Comparison of ENCODE assay signal across 8 mouse cellular contexts in the genomic region with DNA sequence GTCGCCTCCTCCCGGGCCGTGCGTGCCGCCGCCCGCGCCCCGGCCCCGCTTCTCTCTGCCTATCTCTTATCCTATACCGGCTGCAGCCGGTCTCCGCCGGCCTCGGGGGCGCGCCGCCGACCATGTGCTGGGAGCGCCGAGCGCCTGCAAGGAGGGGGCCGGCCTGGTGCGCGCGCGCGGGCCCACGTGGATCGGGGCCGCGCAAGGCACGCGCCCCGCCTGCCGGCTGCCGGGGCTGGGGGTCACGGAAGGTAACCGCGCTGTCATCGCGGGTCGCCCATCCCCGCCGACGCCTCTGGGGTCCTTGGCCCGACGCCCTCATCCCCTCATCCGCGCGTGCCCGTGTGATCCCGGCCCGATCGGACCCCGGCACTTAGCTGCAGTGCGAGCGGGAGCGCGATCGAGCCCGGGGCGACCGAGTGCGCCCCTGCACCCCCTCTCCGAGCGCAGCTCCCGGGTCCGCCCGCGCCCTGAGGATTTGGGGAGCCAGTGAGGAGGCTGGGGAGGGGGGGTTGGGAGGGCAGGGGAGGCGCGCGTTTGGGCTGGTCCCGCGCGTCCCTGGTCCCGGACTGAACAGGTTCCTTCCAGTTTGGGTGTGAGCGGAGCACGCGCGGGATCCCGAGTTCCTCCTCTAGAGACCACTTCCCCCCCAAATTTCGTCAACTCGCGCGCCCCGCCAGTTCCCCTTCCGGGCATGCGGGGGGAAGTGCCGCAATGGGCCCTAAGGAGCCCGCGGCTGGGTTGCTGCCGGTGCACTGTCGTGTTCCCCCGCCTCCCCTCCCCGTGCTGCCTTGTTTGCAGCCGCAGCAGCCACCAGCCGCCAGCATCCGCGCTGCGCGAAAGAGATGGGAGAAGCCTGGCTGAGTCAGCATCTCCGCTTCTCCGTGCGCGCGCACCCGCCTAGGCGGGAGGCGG. TPM values are rescaled to one million over a fixed set of nuclear protein-coding genes. Genes with fewer than 3 reads are reported as not detected.
DNase-seq lines count a peak whose midpoint lies in the region; ATAC-seq lines count a peak whose summit lies in the region.

A gene (plus strand): TSS at position 204 of the 915 bp plus-strand sequence.
A gene (minus strand): TSS at position 428 of the 915 bp plus-strand sequence.

- H3K9ac ChIP-seq in hindbrain, embryonic 12.5 days: peak within 1 kb of the TSS; percentile 91

- no peaks in the 10 kb centered on the region for H3K36me3 ChIP-seq in hindbrain, embryonic 12.5 days

- ATAC-seq in hindbrain, embryonic 12.5 days (ENCODE audit: low FRiP score): peak; percentile 86

- H3K4me1 ChIP-seq in hindbrain, embryonic 12.5 days: peaks cover 36% of the 10 kb centered on the region

- no peaks in the 10 kb centered on the region for H3K9me3 ChIP-seq in hindbrain, embryonic 12.5 days (replicated peaks)

- peak within 1 kb of the TSS; percentile 90 for H3K27ac ChIP-seq in hindbrain, embryonic 12.5 days

- 0% methylated on average over 79 of the region's 111 CpGs for WGBS in hindbrain, embryonic 12.5 days

- peak within 1 kb of the TSS; percentile 68 for H3K4me2 ChIP-seq in hindbrain, embryonic 12.5 days (replicated peaks)

- H3K4me3 ChIP-seq in hindbrain, embryonic 12.5 days: peak within 1 kb of the TSS; percentile 75

- no peaks in the 10 kb centered on the region; the same call in 1 of the 2 replicates for H3K27me3 ChIP-seq in hindbrain, embryonic 12.5 days

- DNase-seq in NIH3T3 (ENCODE audit: low read depth): peak; percentile 63
- peak; percentile 91 for DNase-seq in cerebellum, adult 9-11 months
- DNase-seq in frontal cortex, postnatal 10 days (ENCODE audit: low spot score in 2 of 2): peak; percentile 83 to 85
- DNase-seq in layer of hippocampus, postnatal 25 days (ENCODE audit: extremely low spot score in 1 of 2, low spot score in 1 of 2): peak; percentile 65 to 70
- peak; percentile 68 for DNase-seq in lung, postnatal 14 days
- DNase-seq in ovary, postnatal 36 days (ENCODE audit: low spot score): peak; percentile 81
- DNase-seq in thymus, postnatal 14 days: peak; percentile 96

RNA-seq across cellular contexts. Expression of the first gene that starts in this region (rescaled TPM):
- 4.7 and 5.9 TPM in 2 replicates for polyA plus RNA-seq in hindbrain, embryonic 12.5 days (2016; fragmentation: Nextera tagmentation; extraction: Ambion mirVana)
- total RNA-seq in layer of hippocampus, postnatal 25 days (2021): 10 to 100 TPM; 11.4 to 12.3 TPM

RNA-seq across cellular contexts. Expression of the second gene that starts in this region (rescaled TPM):
- 4.0 and 4.6 TPM in 2 replicates for polyA plus RNA-seq in hindbrain, embryonic 12.5 days (2016; fragmentation: Nextera tagmentation; extraction: Ambion mirVana)
- 10 to 100 TPM in 1 of 2 experiments, 1 to 10 TPM in 1; 7.7 to 11.4 TPM for total RNA-seq in layer of hippocampus, postnatal 25 days (2021)

Comparison
In these comparisons a context has a peak if more than half of its experiments do, and no peak if none do; other contexts are left out.
1. Peak in every context shown above with its lines: DNase-seq, ATAC-seq, H3K4me3 ChIP-seq and H3K27ac ChIP-seq.